Mouse (Mus musculus) heart, embryonic 14.5 days (tissue): Measurements from ENCODE around the gene Lxn. TPM values are rescaled to one million over a fixed set of nuclear protein-coding genes. Genes with fewer than 3 reads are reported as not detected.

Experiments
- ATAC-seq: fragments of 200-750 bp; cut with Nextera tagmentation; 2 replicates; pipeline ENCODE4 v1.8.0; 2017; ENCODE audit warnings: low read depth, moderate TSS enrichment; ENCODE audit not compliant: insufficient number of reproducible peaks, insufficient read depth, low FRiP score
- H3K27ac ChIP-seq, 2 experiments: fragments of 200-500 bp in 1 of 2; fragments of 300-500 bp in 1 of 2; sonication (generic) in 1 of 2; replicated peaks in 1 of 2; 2 replicates each; pipeline ENCODE4 v1.5.1; 2012 to 2014; ENCODE audit warnings: low read depth in 2 of 2, low read length in 2 of 2, control low read depth in 1 of 2, mild to moderate bottlenecking in 1 of 2, mixed read lengths in 1 of 2; ENCODE audit not compliant: control insufficient read depth in 1 of 2, insufficient read depth in 1 of 2
- H3K27me3 ChIP-seq: fragments of 300-500 bp; sonication (generic); 2 replicates; pipeline ENCODE4 v1.6.1; 2014; ENCODE audit warnings: mild to moderate bottlenecking, low read length, control low read depth; ENCODE audit not compliant: control insufficient read depth, insufficient read depth
- H3K36me3 ChIP-seq: fragments of 300-500 bp; sonication (generic); 2 replicates; pipeline ENCODE4 v1.6.1; 2014; ENCODE audit warnings: mild to moderate bottlenecking, control low read depth, low read length, mixed read lengths; ENCODE audit not compliant: control insufficient read depth, insufficient read depth
- H3K4me1 ChIP-seq, 2 experiments: fragments of 200-500 bp in 1 of 2; fragments of 300-500 bp in 1 of 2; sonication (generic) in 1 of 2; 2 replicates each; pipeline ENCODE4 v1.6.1; 2012 to 2014; ENCODE audit warnings: low read length in 2 of 2, control low read depth in 1 of 2, mixed read lengths in 1 of 2; ENCODE audit not compliant: control insufficient read depth in 2 of 2, insufficient read depth in 2 of 2
- H3K4me2 ChIP-seq: fragments of 300-500 bp; sonication (generic); 2 replicates; pipeline ENCODE4 v1.6.1; 2014; ENCODE audit warnings: mild to moderate bottlenecking, low read length
- H3K4me3 ChIP-seq, 2 experiments: fragments of 200-500 bp in 1 of 2; fragments of 300-500 bp in 1 of 2; sonication (generic) in 1 of 2; 2 replicates each; pipeline ENCODE4 v1.5.1; 2012 to 2014; ENCODE audit warnings: low read length in 2 of 2, mild to moderate bottlenecking in 2 of 2, control low read depth in 1 of 2, low read depth in 1 of 2, moderate library complexity in 1 of 2; ENCODE audit not compliant: control insufficient read depth in 1 of 2, insufficient read depth in 1 of 2
- H3K9ac ChIP-seq: fragments of 300-500 bp; sonication (generic); 2 replicates; pipeline ENCODE4 v1.6.1; 2014; ENCODE audit warnings: mild to moderate bottlenecking, low read length
- H3K9me3 ChIP-seq: fragments of 300-500 bp; sonication (generic); 2 replicates; pipeline ENCODE4 v1.6.1; 2016; ENCODE audit warnings: low read length, control low read depth; ENCODE audit not compliant: control insufficient read depth
- WGBS: fragments of 180-500 bp; shearing (Covaris S2); extraction: QIAGEN DNeasy Blood & Tissue Kit; methylation state at CpG from one replicate; pipeline ENCODE4 v1.1.7; 2014; 5-methylcytosine and 5-hydroxymethylcytosine counted together
- polyA plus RNA-seq: library from polyadenylated mRNA; unstranded; fragments of >200 nt; fragmentation: Nextera tagmentation; extraction: Ambion mirVana; gene quantifications from 2 replicates; pipeline ENCODE4 v1.2.1, GENCODE M21; 2014

Gene Lxn
- polyA plus RNA-seq, 1 experiment from 2014 or later: 96.9 TPM

GRCm38 (mm10) chr3:67497998-67498397, 34.3 kb upstream of the Lxn start:
- Histone ChIP-seq H3K4me1 (no peaks in the 10 kb centered on the region), H3K4me2 (no peak overlapping the region), H3K36me3 (no peaks in the 10 kb centered on the region), H3K27ac (no peak overlapping the region), H3K9me3 (0 out of 2 replicates have a peak, but pooled peaks cover 5% of the 10 kb centered on the region), H3K27me3 (no peaks in the 10 kb centered on the region), H3K4me3 (no peak overlapping the region), H3K9ac (no peak overlapping the region)
- ATAC-seq: no peak
- WGBS: 65% methylated on average over 2 of the region's 2 CpGs

GRCm38 (mm10) chr3:67496310-67496709, 32.6 kb upstream of the Lxn start:
- no peaks in the 10 kb centered on the region for H3K27me3 ChIP-seq
- 0 out of 2 replicates have a peak, but pooled peaks cover 5% of the 10 kb centered on the region for H3K9me3 ChIP-seq
- H3K4me3 ChIP-seq: no peak overlapping the region
- 87% methylated on average over 10 of the region's 10 CpGs for WGBS
- ATAC-seq: no peak
- H3K27ac ChIP-seq: no peak overlapping the region
- no peaks in the 10 kb centered on the region for H3K36me3 ChIP-seq
- H3K9ac ChIP-seq: no peak overlapping the region
- H3K4me2 ChIP-seq: no peak overlapping the region
- H3K4me1 ChIP-seq: no peaks in the 10 kb centered on the region

GRCm38 (mm10) chr3:67493132-67493531, 29.4 kb upstream of the Lxn start:
- Histone ChIP-seq H3K27ac (no peak overlapping the region), H3K4me1 (peaks cover 0 to 4% of the 10 kb centered on the region in 2 experiments; a peak in 1 of 4 replicates), H3K36me3 (no peaks in the 10 kb centered on the region), H3K27me3 (no peaks in the 10 kb centered on the region), H3K4me3 (no peak overlapping the region), H3K4me2 (no peak overlapping the region), H3K9ac (no peak overlapping the region), H3K9me3 (no peaks in the 10 kb centered on the region)
- 86% methylated on average over 8 of the region's 8 CpGs for WGBS
- no peak for ATAC-seq

- Histone ChIP-seq H3K27me3 (no peaks in the 10 kb centered on the region), H3K9me3 (no peaks in the 10 kb centered on the region), H3K4me3 (no peak overlapping the region), H3K4me1 (peaks cover 0 to 4% of the 10 kb centered on the region in 2 experiments; a peak in 1 of 4 replicates), H3K27ac (no peak overlapping the region), H3K4me2 (no peak overlapping the region), H3K9ac (no peak overlapping the region), H3K36me3 (no peaks in the 10 kb centered on the region)
- 81% methylated on average over 8 of the region's 8 CpGs for WGBS
- no peak for ATAC-seq
Observed at GRCm38 (mm10) chr3:67492086-67492869, 28.6 kb upstream of the Lxn start.

DNA sequence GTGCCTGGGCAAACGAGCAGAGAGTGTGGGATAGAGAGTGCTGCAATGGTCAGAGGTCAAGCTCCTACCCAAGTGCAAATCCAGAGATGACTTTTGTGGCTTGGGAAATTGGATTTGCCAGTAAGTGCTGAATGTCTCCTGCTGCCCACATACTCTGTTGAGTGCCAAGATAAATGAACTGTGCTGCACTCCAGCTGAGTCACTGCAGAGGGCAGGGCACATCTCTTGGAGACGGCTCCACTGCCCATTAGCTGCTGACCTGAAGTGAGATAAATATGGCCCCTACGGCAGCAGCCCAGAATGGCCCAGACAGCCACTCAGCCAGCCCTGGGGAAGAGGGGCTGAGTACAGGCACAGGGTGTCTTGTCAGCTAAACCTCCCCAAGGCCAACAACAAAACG, 26.4 kb upstream of the Lxn start:
- no peaks in the 10 kb centered on the region for H3K36me3 ChIP-seq
- H3K27ac ChIP-seq: no peak overlapping the region
- ATAC-seq: no peak
- H3K4me3 ChIP-seq: no peak overlapping the region
- 31% methylated on average over 4 of the region's 4 CpGs for WGBS
- H3K27me3 ChIP-seq: no peaks in the 10 kb centered on the region
- no peaks in the 10 kb centered on the region for H3K9me3 ChIP-seq
- H3K4me1 ChIP-seq: peaks cover 0 to 4% of the 10 kb centered on the region in 2 experiments; a peak in 1 of 4 replicates
- no peak overlapping the region for H3K9ac ChIP-seq
- no peak overlapping the region for H3K4me2 ChIP-seq

GRCm38 (mm10) chr3:67485233-67485632, 21.5 kb upstream of the Lxn start:
- Histone ChIP-seq H3K4me1 (peaks cover 0 to 5% of the 10 kb centered on the region in 2 experiments; a peak in 2 of 4 replicates), H3K9me3 (no peaks in the 10 kb centered on the region), H3K27me3 (no peaks in the 10 kb centered on the region), H3K9ac (no peak overlapping the region), H3K27ac (no peak overlapping the region), H3K4me2 (no peak overlapping the region), H3K4me3 (no peak overlapping the region), H3K36me3 (no peaks in the 10 kb centered on the region)
- ATAC-seq: no peak
- WGBS: 82% methylated on average over 2 of the region's 2 CpGs

- Histone ChIP-seq H3K9ac (no peak overlapping the region), H3K4me2 (no peak overlapping the region), H3K9me3 (no peaks in the 10 kb centered on the region), H3K4me3 (no peak overlapping the region), H3K27ac (no peak overlapping the region), H3K27me3 (no peaks in the 10 kb centered on the region), H3K36me3 (peaks cover 19% of the 10 kb centered on the region), H3K4me1 (peaks cover 0 to 2% of the 10 kb centered on the region in 2 experiments; a peak in 2 of 4 replicates)
- no peak for ATAC-seq
- WGBS: 86% methylated on average over 10 of the region's 10 CpGs
Observed at GRCm38 (mm10) chr3:67482400-67482799, 18.7 kb upstream of the Lxn start.
